ENCODE assay signal across 10 mouse cellular contexts in genomic region chr4:43968650-43969049, GRCm38 (mm10). TPM values are rescaled to one million over a fixed set of nuclear protein-coding genes. Genes with fewer than 3 reads are reported as not detected.
DNase-seq lines count a peak whose midpoint lies in the region; TF ChIP-seq lines count a peak whose summit lies in the region.
"Had no signal": no experiment of that assay in that cellular context is flagged by ENCODE, and none has a peak within 500 bp of the region (broad histone marks: within the 10 kb centered on the region; RNA-seq: fewer than 3 reads in every experiment).

No protein-coding gene starts in this region.

- DNase-seq in lung, adult 18-20 months, result peak; percentile 70 to 71
- DNase-seq in lung, adult 2 months, result no peak
- DNase-seq in adrenal gland, postnatal 36 days, result peak; percentile 86 to 87
- peak; percentile 64 to 70 for DNase-seq in gastrocnemius, postnatal 36 days
- DNase-seq in kidney, adult 8-10 months, result peak; percentile 66 to 72
- peak; percentile 77 for DNase-seq in lung, postnatal 36 days
- DNase-seq in thymus, postnatal 14 days, result no peak
- no peak for DNase-seq in neural tube, embryonic 10.5 days (ENCODE audit: extremely low spot score, low spot score)

- no peak overlapping the region for H3K4me3 ChIP-seq in lung, adult 2 months (replicated peaks; ENCODE audit: extremely low read depth, low read depth, low read length)
- H3K4me3 ChIP-seq: neural tube, embryonic 12.5 days had no signal

- TF ChIP-seq POLR2A in lung, adult 2 months (IDR thresholded peaks at IDR 0.05; ENCODE audit: borderline replicate concordance, extremely low read depth, low read depth, low read length), result no peak

- intact Hi-C loops in gastrocnemius, postnatal 36 days (cut with DNase I), result no loop called here

- H3K4me1 ChIP-seq in lung, adult 2 months (ENCODE audit: control insufficient read depth, insufficient read depth, low read length), result peaks cover 23% of the 10 kb centered on the region

- WGBS in lung, adult 2 months, result 70% methylated on average over 13 of the region's 13 CpGs

- no peak for TF ChIP-seq CTCF in lung, adult 2 months (IDR thresholded peaks at IDR 0.05; ENCODE audit: insufficient read depth, low read length)

RNA-seq across cellular contexts. Expression of gene Glipr2, which starts 11.4 kb away (rescaled TPM):
- 14.3 and 18.1 TPM in 2 replicates for polyA plus RNA-seq in lung, adult 2 months (2012; rRNA removed)
- 1 to 10 TPM; 3.7 to 5.3 TPM for total RNA-seq in adrenal gland, postnatal 36 days (2021)
- total RNA-seq in gastrocnemius, postnatal 36 days (2021), result 1 to 10 TPM; 2.4 to 3.0 TPM

RNA-seq across cellular contexts. Expression of gene Ccin, which starts 14.6 kb away (rescaled TPM):
- polyA plus RNA-seq in lung, adult 2 months (2012; rRNA removed), result 0.07 and 0.14 TPM in 2 replicates
- not detected for total RNA-seq in adrenal gland, postnatal 36 days (2021)
- total RNA-seq in gastrocnemius, postnatal 36 days (2021), result not detected
- total RNA-seq: layer of hippocampus, adult 18-20 months had no signal
- polyA plus RNA-seq: neural tube, embryonic 12.5 days had no signal

RNA-seq across cellular contexts. Expression of gene Clta, which starts 35.6 kb away (rescaled TPM):
- polyA plus RNA-seq in lung, adult 2 months (2012; rRNA removed), result 165 and 187 TPM in 2 replicates
- total RNA-seq in adrenal gland, postnatal 36 days (2021), result 100 to 1,000 TPM; 183 to 188 TPM
- 10 to 100 TPM; 46.3 to 49.3 TPM for total RNA-seq in gastrocnemius, postnatal 36 days (2021)

Comparison
In these comparisons a context has a peak if more than half of its experiments do, and no peak if none do; other contexts are left out.
1. DNase-seq: peak in lung, adult 18-20 months (2 of 2), adrenal gland, postnatal 36 days (2 of 2), gastrocnemius, postnatal 36 days (2 of 2), kidney, adult 8-10 months (2 of 2) and lung, postnatal 36 days (single experiment); none in lung, adult 2 months (single experiment), thymus, postnatal 14 days (single experiment) and neural tube, embryonic 10.5 days (single experiment).